Mouse (Mus musculus) embryonic fibroblast, embryonic 13.5 days (primary cell): ENCODE measurements around the gene Cd34.

ENCODE experiments used
- CTCF ChIP-seq: IDR thresholded peaks from 2 replicates; pipeline ENCODE4 v1.5.1; 2011; ENCODE audit warnings: mild to moderate bottlenecking, control low read depth, low read length, moderate library complexity, borderline replicate concordance; ENCODE audit not compliant: insufficient read depth
- POLR2A ChIP-seq: IDR thresholded peaks from 2 replicates; pipeline ENCODE4 v1.6.1; 2011; ENCODE audit warnings: low read depth, mild to moderate bottlenecking, control low read depth, low read length, moderate library complexity

DNA sequence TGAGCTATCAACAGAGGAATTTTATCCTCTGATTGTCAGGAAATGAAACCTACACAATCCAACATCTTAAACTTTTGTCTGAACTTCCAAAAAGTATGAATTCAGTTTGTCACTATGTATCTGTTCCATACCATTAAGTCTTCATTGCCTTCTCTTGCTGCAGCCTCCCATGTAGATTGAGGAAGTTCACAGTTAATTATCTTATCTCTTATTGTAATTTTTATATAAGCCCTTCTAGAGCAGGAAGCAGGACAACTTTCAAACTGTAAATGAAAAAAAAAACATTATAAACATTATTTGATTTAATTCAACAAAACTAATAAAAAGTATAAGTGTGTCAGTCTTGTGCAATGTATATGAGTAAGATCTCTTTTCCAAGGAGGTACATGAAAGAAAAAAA is 37.5 kb upstream of the Cd34 start:
- TF ChIP-seq CTCF (no peak), POLR2A (no peak)
